Mouse (Mus musculus): ENCODE results near the gene Riok1. TPM values are rescaled to one million over a fixed set of nuclear protein-coding genes. Genes with fewer than 3 reads are reported as not detected.
A peak's percentile ranks its signal among the peaks of the same experiment; 100 is the strongest.

Riok1 gene
- polyA plus RNA-seq, 1 experiment from 2014 or later: 50.8 TPM

GRCm38 (mm10) chr13:38012436-38012835 lies 24.4 kb upstream of the Riok1 start:
- no peak for ATAC-seq (ENCODE audit: low FRiP score, low read depth)
- WGBS: 85% methylated on average over 5 of the region's 5 CpGs

GRCm38 (mm10) chr13:38015591-38015990 lies 21.2 kb upstream of the Riok1 start:
- no peak overlapping the region for H3K4me2 ChIP-seq
- no peaks in the 10 kb centered on the region for H3K27me3 ChIP-seq
- no peak overlapping the region for H3K4me3 ChIP-seq
- 94% methylated on average over 4 of the region's 4 CpGs for WGBS
- no peak for ATAC-seq (ENCODE audit: low FRiP score, low read depth)
- no peak overlapping the region for H3K27ac ChIP-seq (replicated peaks)
- no peaks in the 10 kb centered on the region for H3K4me1 ChIP-seq (replicated peaks)
- no peaks in the 10 kb centered on the region for H3K9me3 ChIP-seq
- no peak overlapping the region for H3K9ac ChIP-seq
- H3K36me3 ChIP-seq: no peaks in the 10 kb centered on the region

More at GRCm38 (mm10) chr13:38012436-38012835, 24.4 kb upstream of the Riok1 start:
- H3K4me2 ChIP-seq: no peak overlapping the region
- no peak overlapping the region for H3K27ac ChIP-seq (replicated peaks)
- H3K4me1 ChIP-seq (replicated peaks): no peaks in the 10 kb centered on the region
- no peaks in the 10 kb centered on the region for H3K27me3 ChIP-seq
- H3K4me3 ChIP-seq: no peak overlapping the region
- no peaks in the 10 kb centered on the region for H3K9me3 ChIP-seq
- H3K36me3 ChIP-seq: no peaks in the 10 kb centered on the region
- no peak overlapping the region for H3K9ac ChIP-seq

GRCm38 (mm10) chr13:38018791-38019190 lies 18.0 kb upstream of the Riok1 start:
- H3K9ac ChIP-seq: no peak overlapping the region
- H3K27me3 ChIP-seq: no peaks in the 10 kb centered on the region
- no peaks in the 10 kb centered on the region for H3K36me3 ChIP-seq
- H3K4me1 ChIP-seq (replicated peaks): no peaks in the 10 kb centered on the region
- H3K4me3 ChIP-seq: no peak overlapping the region
- H3K27ac ChIP-seq (replicated peaks): no peak overlapping the region
- ATAC-seq (ENCODE audit: low FRiP score, low read depth): no peak
- WGBS: 79% methylated on average over 3 of the region's 3 CpGs
- no peaks in the 10 kb centered on the region for H3K9me3 ChIP-seq
- no peak overlapping the region for H3K4me2 ChIP-seq

GRCm38 (mm10) chr13:38025874-38026273 lies 10.9 kb upstream of the Riok1 start:
- H3K27me3 ChIP-seq: no peaks in the 10 kb centered on the region
- WGBS: 34% methylated on average over 4 of the region's 4 CpGs
- H3K4me3 ChIP-seq: no peak overlapping the region
- ATAC-seq (ENCODE audit: low FRiP score, low read depth): no peak
- H3K9me3 ChIP-seq: no peaks in the 10 kb centered on the region
- H3K27ac ChIP-seq (replicated peaks): no peak overlapping the region
- no peaks in the 10 kb centered on the region for H3K36me3 ChIP-seq
- no peak overlapping the region for H3K4me2 ChIP-seq
- H3K4me1 ChIP-seq (replicated peaks): no peaks in the 10 kb centered on the region
- H3K9ac ChIP-seq: no peak overlapping the region

- Histone ChIP-seq H3K4me2 (no peak overlapping the region), H3K27me3 (no peaks in the 10 kb centered on the region), H3K27ac (replicated peaks) (no peak overlapping the region), H3K9ac (no peak overlapping the region), H3K9me3 (no peaks in the 10 kb centered on the region), H3K4me1 (replicated peaks) (no peaks in the 10 kb centered on the region), H3K36me3 (no peaks in the 10 kb centered on the region), H3K4me3 (no peak overlapping the region)
- WGBS: 69% methylated on average over 6 of the region's 6 CpGs
- ATAC-seq (ENCODE audit: low FRiP score, low read depth): no peak
These were observed 9.1 kb upstream of the Riok1 start for GRCm38 (mm10) chr13:38027618-38028248.

- H3K4me1 ChIP-seq (replicated peaks): no peaks in the 10 kb centered on the region
- H3K4me3 ChIP-seq: no peak overlapping the region
- 89% methylated on average over 4 of the region's 4 CpGs for WGBS
These were observed 8.4 kb upstream of the Riok1 start for GRCm38 (mm10) chr13:38028407-38028806.

GRCm38 (mm10) chr13:38037044-38037687 lies 371 bp downstream of the Riok1 start, which contains the start of gene Cage1:
Gene Cage1 (minus strand): TSS chr13:38037069.
- H3K27ac ChIP-seq (replicated peaks): peak within 1 kb of the TSS; percentile 84
- under 1% methylated on average over 47 of the region's 47 CpGs for WGBS
- ATAC-seq (ENCODE audit: low FRiP score, low read depth): peak; percentile 97

More at GRCm38 (mm10) chr13:38028407-38028806, 8.4 kb upstream of the Riok1 start:
- Histone ChIP-seq H3K9me3 (no peaks in the 10 kb centered on the region), H3K9ac (no peak overlapping the region), H3K4me2 (no peak overlapping the region), H3K27me3 (no peaks in the 10 kb centered on the region), H3K27ac (replicated peaks) (no peak overlapping the region), H3K36me3 (no peaks in the 10 kb centered on the region)
- ATAC-seq (ENCODE audit: low FRiP score, low read depth): no peak

GRCm38 (mm10) chr13:38037811-38038210 lies 1.0 kb downstream of the Riok1 start:
- peak overlapping the region; percentile 74 for H3K9ac ChIP-seq
- no peak overlapping the region for H3K27ac ChIP-seq (replicated peaks)
- H3K4me3 ChIP-seq: peak overlapping the region; percentile 59
- H3K4me1 ChIP-seq (replicated peaks): peaks cover 23% of the 10 kb centered on the region
- peak overlapping the region; percentile 80 for H3K4me2 ChIP-seq
- no peak for ATAC-seq (ENCODE audit: low FRiP score, low read depth)
- H3K27me3 ChIP-seq: no peaks in the 10 kb centered on the region
- peaks cover 24% of the 10 kb centered on the region for H3K36me3 ChIP-seq
- 54% methylated on average over 12 of the region's 12 CpGs for WGBS
- H3K9me3 ChIP-seq: no peaks in the 10 kb centered on the region

More at GRCm38 (mm10) chr13:38037044-38037687, 371 bp downstream of the Riok1 start, which contains the start of gene Cage1:
- Histone ChIP-seq H3K4me3 (peak within 1 kb of the TSS; percentile 59), H3K9me3 (no peaks in the 10 kb centered on the region), H3K27me3 (no peaks in the 10 kb centered on the region), H3K4me1 (replicated peaks) (peaks cover 23% of the 10 kb centered on the region), H3K36me3 (peaks cover 19% of the 10 kb centered on the region), H3K9ac (peak within 1 kb of the TSS; percentile 74), H3K4me2 (peak within 1 kb of the TSS; percentile 80)

- H3K4me1 ChIP-seq (replicated peaks): no peaks in the 10 kb centered on the region
- ATAC-seq (ENCODE audit: low FRiP score, low read depth): no peak
- no peak overlapping the region for H3K4me2 ChIP-seq
- WGBS: 100% methylated on average over 3 of the region's 3 CpGs
- no peaks in the 10 kb centered on the region for H3K9me3 ChIP-seq
- H3K27me3 ChIP-seq: no peaks in the 10 kb centered on the region
- no peak overlapping the region for H3K4me3 ChIP-seq
- H3K36me3 ChIP-seq: peaks cover 89% of the 10 kb centered on the region
- H3K9ac ChIP-seq: no peak overlapping the region
- no peak overlapping the region for H3K27ac ChIP-seq (replicated peaks)
These were observed 13.1 kb downstream of the Riok1 start for GRCm38 (mm10) chr13:38049888-38050287.

- Histone ChIP-seq H3K27ac (replicated peaks) (no peak overlapping the region), H3K27me3 (no peaks in the 10 kb centered on the region), H3K4me3 (no peak overlapping the region), H3K36me3 (peaks cover 41% of the 10 kb centered on the region), H3K9me3 (no peaks in the 10 kb centered on the region), H3K4me2 (no peak overlapping the region), H3K9ac (no peak overlapping the region), H3K4me1 (replicated peaks) (no peaks in the 10 kb centered on the region)
- WGBS: 95% methylated on average over 11 of the region's 11 CpGs
- no peak for ATAC-seq (ENCODE audit: low FRiP score, low read depth)
These were observed 25.9 kb downstream of the Riok1 start for GRCm38 (mm10) chr13:38062678-38063077.

- Histone ChIP-seq H3K27me3 (no peaks in the 10 kb centered on the region), H3K4me3 (no peak overlapping the region), H3K4me2 (no peak overlapping the region), H3K4me1 (replicated peaks) (no peaks in the 10 kb centered on the region), H3K27ac (replicated peaks) (no peak overlapping the region), H3K36me3 (peaks cover 21% of the 10 kb centered on the region), H3K9me3 (no peaks in the 10 kb centered on the region), H3K9ac (no peak overlapping the region)
- WGBS: 77% methylated on average over 11 of the region's 11 CpGs
- ATAC-seq (ENCODE audit: low FRiP score, low read depth): peak; percentile 65
These were observed 28.3 kb downstream of the Riok1 start for GRCm38 (mm10) chr13:38064854-38065663.

- H3K4me2 ChIP-seq: no peak overlapping the region
- H3K4me1 ChIP-seq (replicated peaks): no peaks in the 10 kb centered on the region
- H3K4me3 ChIP-seq: no peak overlapping the region
- no peak for ATAC-seq (ENCODE audit: low FRiP score, low read depth)
- H3K9ac ChIP-seq: no peak overlapping the region
- 75% methylated on average over 4 of the region's 4 CpGs for WGBS
- no peaks in the 10 kb centered on the region for H3K36me3 ChIP-seq
- H3K27me3 ChIP-seq: no peaks in the 10 kb centered on the region
- no peak overlapping the region for H3K27ac ChIP-seq (replicated peaks)
- no peaks in the 10 kb centered on the region for H3K9me3 ChIP-seq
These were observed 34.1 kb downstream of the Riok1 start for GRCm38 (mm10) chr13:38070945-38071344.
